Mouse (Mus musculus) spleen, adult 12 weeks (tissue): ENCODE measurements around the gene Atp5h.
A peak's percentile ranks its signal among the peaks of the same experiment; 100 is the strongest.
"Not testable (repeated sequence)": the region's sequence is repeated elsewhere in the genome, so short reads cannot be mapped to it uniquely, and the experiment has no call there.

ENCODE experiments used
- DNase-seq: peaks from one replicate; pipeline ENCODE4 v3.0.0; 2022; ENCODE audit warnings: low spot score

Atp5h gene

GRCm38 (mm10) chr11:115398085-115398484 lies 21.7 kb downstream of the Atp5h start:
- no peak for DNase-seq

- DNase-seq = no peak
Observed at GRCm38 (mm10) chr11:115393721-115394325, 25.9 kb downstream of the Atp5h start.

- DNase-seq = no peak
Observed at GRCm38 (mm10) chr11:115391358-115391757, 28.4 kb downstream of the Atp5h start.

- not testable (repeated sequence) for DNase-seq
Observed at GRCm38 (mm10) chr11:115386859-115387258, 32.9 kb downstream of the Atp5h start.

- no peak for DNase-seq
Observed at GRCm38 (mm10) chr11:115384587-115384986, 35.2 kb downstream of the Atp5h start.

GRCm38 (mm10) chr11:115383701-115384474 lies 35.9 kb downstream of the Atp5h start:
- no peak for DNase-seq

GRCm38 (mm10) chr11:115382891-115383290 lies 36.9 kb downstream of the Atp5h start:
- DNase-seq = no peak

- no peak for DNase-seq
Observed at GRCm38 (mm10) chr11:115381743-115382539, 37.8 kb downstream of the Atp5h start, which contains the start of gene Cdr2l. Gene Cdr2l (plus strand): TSS chr11:115381916.

- DNase-seq = no peak
Observed at GRCm38 (mm10) chr11:115381276-115381675, 38.5 kb downstream of the Atp5h start.

- DNase-seq = no peak
Observed at GRCm38 (mm10) chr11:115377854-115378253, 41.9 kb downstream of the Atp5h start.

GRCm38 (mm10) chr11:115377254-115377653 lies 42.5 kb downstream of the Atp5h start:
- DNase-seq = no peak

- no peak for DNase-seq
Observed at GRCm38 (mm10) chr11:115376722-115377121, 43.0 kb downstream of the Atp5h start.

- DNase-seq = no peak
Observed at GRCm38 (mm10) chr11:115374695-115375425, 44.9 kb downstream of the Atp5h start.

GRCm38 (mm10) chr11:115373805-115374694 lies 45.7 kb downstream of the Atp5h start:
- DNase-seq = no peak

- DNase-seq = no peak
Observed at GRCm38 (mm10) chr11:115372737-115373136, 47.0 kb downstream of the Atp5h start.

GRCm38 (mm10) chr11:115372015-115372414 lies 47.7 kb downstream of the Atp5h start:
- no peak for DNase-seq

GRCm38 (mm10) chr11:115371354-115371753 lies 48.4 kb downstream of the Atp5h start:
- DNase-seq = no peak

- no peak for DNase-seq
Observed at GRCm38 (mm10) chr11:115370368-115370767, 49.4 kb downstream of the Atp5h start.

- peak; percentile 66 for DNase-seq
Observed at GRCm38 (mm10) chr11:115367395-115367944, 52.3 kb downstream of the Atp5h start, which contains the start of gene Hid1. Gene Hid1 (minus strand): TSS chr11:115367756.

- no peak for DNase-seq
Observed at GRCm38 (mm10) chr11:115366706-115367394, 52.9 kb downstream of the Atp5h start.
